Comparison of ENCODE assay signal across 8 mouse cellular contexts in the genomic region with DNA sequence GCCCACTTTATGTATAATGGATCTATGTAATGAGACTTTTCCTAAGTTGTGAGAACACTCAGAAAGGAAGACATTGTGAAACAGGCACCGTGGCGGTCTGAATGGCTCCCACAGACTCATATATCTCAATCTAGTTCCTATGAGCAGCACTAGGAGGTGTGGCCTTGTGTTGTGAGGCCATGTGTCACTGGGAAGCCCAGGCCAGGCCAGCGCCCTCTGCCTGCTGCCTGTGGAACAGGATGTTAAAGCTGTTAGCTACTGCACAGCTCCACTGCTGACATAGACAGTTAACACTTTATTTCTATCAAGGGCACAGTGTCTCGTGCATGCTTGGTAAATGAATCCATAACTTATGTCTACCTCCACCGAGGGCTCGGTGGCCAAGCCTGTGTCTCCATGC. TPM values are rescaled to one million over a fixed set of nuclear protein-coding genes. Genes with fewer than 3 reads are reported as not detected.
DNase-seq lines count a peak whose midpoint lies in the region; ATAC-seq and TF ChIP-seq lines count a peak whose summit lies in the region.

No protein-coding gene starts in this region.

- DNase-seq in adrenal gland, adult (ENCODE audit: inconsistent age in 2 of 2, low spot score in 1 of 2), result peak; percentile 33 to 74
- no peak for DNase-seq in adrenal gland, adult 18-20 months (ENCODE audit: low spot score in 2 of 2)
- DNase-seq in midbrain, embryonic 11.5 days (ENCODE audit: low spot score, missing footprints), result no peak
- DNase-seq in liver, embryonic 14.5 days (ENCODE audit: low read depth in 3 of 3, low spot score in 3 of 3), result peak in 1 of 3 experiments; percentile 37
- DNase-seq in spleen, postnatal 36 days (ENCODE audit: low spot score in 2 of 2), result peak; percentile 33 to 40
- no peak for DNase-seq in frontal cortex, postnatal 25 days (ENCODE audit: low spot score in 2 of 2)

- no peak overlapping the region for H3K4me2 ChIP-seq in midbrain, embryonic 13.5 days (replicated peaks)
- no peak overlapping the region for H3K4me2 ChIP-seq in midbrain, embryonic 11.5 days
- H3K4me2 ChIP-seq in liver, embryonic 14.5 days (ENCODE audit: low read depth), result no peak overlapping the region

- peaks cover 59% of the 10 kb centered on the region for H3K36me3 ChIP-seq in midbrain, embryonic 13.5 days
- peaks cover 14% of the 10 kb centered on the region for H3K36me3 ChIP-seq in midbrain, embryonic 11.5 days (ENCODE audit: control insufficient read depth, insufficient read depth, low read length)
- peaks cover 67% of the 10 kb centered on the region for H3K36me3 ChIP-seq in liver, embryonic 14.5 days (replicated peaks; ENCODE audit: control insufficient read depth, insufficient read depth, low read depth)

- WGBS in midbrain, embryonic 13.5 days, result 80% methylated on average over 6 of the region's 6 CpGs
- 75% methylated on average over 6 of the region's 6 CpGs for WGBS in midbrain, embryonic 11.5 days
- 65% methylated on average over 6 of the region's 6 CpGs for WGBS in liver, embryonic 14.5 days (ENCODE audit: insufficient replicate concordance)

- H3K27ac ChIP-seq in midbrain, embryonic 13.5 days, result no peak overlapping the region
- H3K27ac ChIP-seq in midbrain, embryonic 11.5 days (ENCODE audit: low read depth, low read length), result no peak overlapping the region
- H3K27ac ChIP-seq in liver, embryonic 14.5 days, result no peak overlapping the region

- no peak overlapping the region for H3K9ac ChIP-seq in midbrain, embryonic 13.5 days (replicated peaks)
- H3K9ac ChIP-seq in midbrain, embryonic 11.5 days (ENCODE audit: low read length), result no peak overlapping the region
- no peak overlapping the region for H3K9ac ChIP-seq in liver, embryonic 14.5 days (replicated peaks)

- H3K4me3 ChIP-seq in midbrain, embryonic 13.5 days (replicated peaks), result no peak overlapping the region
- H3K4me3 ChIP-seq in midbrain, embryonic 11.5 days (ENCODE audit: low read depth, low read length), result no peak overlapping the region
- no peak overlapping the region for H3K4me3 ChIP-seq in liver, embryonic 14.5 days (ENCODE audit: insufficient read depth in 1 of 2, low read depth in 2 of 2, low read length in 2 of 2)

- 0 out of 2 replicates have a peak, but pooled peaks have one; percentile 45 for ATAC-seq in midbrain, embryonic 13.5 days
- no peak for ATAC-seq in midbrain, embryonic 11.5 days (ENCODE audit: low FRiP score)
- ATAC-seq in erythroid progenitor cell, adult 5-6 weeks (replicated peaks; ENCODE audit: low FRiP score, poor library complexity, severe bottlenecking), result peak; percentile 68; the same call in 1 of the 2 replicates
- peak; percentile 64; the same call in 1 of the 2 replicates for ATAC-seq in liver, embryonic 14.5 days (ENCODE audit: insufficient read depth)

- TF ChIP-seq CTCF in liver, embryonic 14.5 days (IDR thresholded peaks at IDR 0.05; ENCODE audit: low read depth), result peak; percentile 93

- H3K4me1 ChIP-seq in midbrain, embryonic 13.5 days (replicated peaks), result no peaks in the 10 kb centered on the region
- no peaks in the 10 kb centered on the region for H3K4me1 ChIP-seq in midbrain, embryonic 11.5 days (ENCODE audit: control insufficient read depth, insufficient read depth, low read length)
- H3K4me1 ChIP-seq in liver, embryonic 14.5 days (replicated peaks; ENCODE audit: control insufficient read depth in 2 of 2, insufficient read depth in 2 of 2, low read length in 1 of 2), result peaks cover 0 to 7% of the 10 kb centered on the region in 2 experiments; a peak in 1 of 4 replicates

- no peaks in the 10 kb centered on the region for H3K9me3 ChIP-seq in midbrain, embryonic 13.5 days
- H3K9me3 ChIP-seq in midbrain, embryonic 11.5 days (ENCODE audit: control insufficient read depth, low read length), result no peaks in the 10 kb centered on the region
- H3K9me3 ChIP-seq in liver, embryonic 14.5 days (ENCODE audit: control insufficient read depth, low read length), result no peaks in the 10 kb centered on the region

- no peaks in the 10 kb centered on the region for H3K27me3 ChIP-seq in midbrain, embryonic 13.5 days
- no peaks in the 10 kb centered on the region for H3K27me3 ChIP-seq in midbrain, embryonic 11.5 days (ENCODE audit: control insufficient read depth, insufficient read depth, low read length)
- no peaks in the 10 kb centered on the region for H3K27me3 ChIP-seq in liver, embryonic 14.5 days (ENCODE audit: control insufficient read depth, insufficient read depth, low read length)

- no peak for TF ChIP-seq EP300 in liver, embryonic 14.5 days (IDR thresholded peaks at IDR 0.05; ENCODE audit: low read depth)

RNA-seq across cellular contexts. Expression of a gene that starts 14.7 kb away (rescaled TPM):
- 100 to 1,000 TPM; 211 to 254 TPM for total RNA-seq in adrenal gland, adult 18-20 months (2021)
- 280 and 281 TPM in 2 replicates for polyA plus RNA-seq in midbrain, embryonic 13.5 days (2015; fragmentation: Nextera tagmentation; extraction: Ambion mirVana)
- 337 and 338 TPM in 2 replicates for polyA plus RNA-seq in midbrain, embryonic 11.5 days (2014; fragmentation: Nextera tagmentation; extraction: Ambion mirVana)
- total RNA-seq in erythroid progenitor cell, adult 5-6 weeks (2015; ENCODE audit: low replicate concordance), result 135 and 172 TPM in 2 replicates
- total RNA-seq in erythroid progenitor cell, adult 5-6 weeks (2017; ENCODE audit: low replicate concordance), result 87.1 and 93.3 TPM in 2 replicates
- polyA plus RNA-seq in liver, embryonic 14.5 days (2012; rRNA removed), result 78.1 and 137 TPM in 2 replicates
- polyA plus RNA-seq in liver, embryonic 14.5 days (2014; fragmentation: Nextera tagmentation; extraction: Ambion mirVana), result 170 and 181 TPM in 2 replicates

RNA-seq across cellular contexts. Expression of a gene that starts 33.1 kb away (rescaled TPM):
- not detected for total RNA-seq in adrenal gland, adult 18-20 months (2021)
- polyA plus RNA-seq in midbrain, embryonic 13.5 days (2015; fragmentation: Nextera tagmentation; extraction: Ambion mirVana), result not detected in 2 replicates
- 0.15 TPM in 1 of 2 replicates, not detected in the other for polyA plus RNA-seq in midbrain, embryonic 11.5 days (2014; fragmentation: Nextera tagmentation; extraction: Ambion mirVana)
- total RNA-seq in erythroid progenitor cell, adult 5-6 weeks (2015; ENCODE audit: low replicate concordance), result not detected in 2 replicates
- not detected in 2 replicates for total RNA-seq in erythroid progenitor cell, adult 5-6 weeks (2017; ENCODE audit: low replicate concordance)
- not detected in 2 replicates for polyA plus RNA-seq in liver, embryonic 14.5 days (2012; rRNA removed)
- not detected in 2 replicates for polyA plus RNA-seq in liver, embryonic 14.5 days (2014; fragmentation: Nextera tagmentation; extraction: Ambion mirVana)

Comparison
In these comparisons a context has a peak if more than half of its experiments do, and no peak if none do; other contexts are left out.
1. DNase-seq: peak in adrenal gland, adult (2 of 2) and spleen, postnatal 36 days (2 of 2); none in adrenal gland, adult 18-20 months (0 of 2), midbrain, embryonic 11.5 days (single experiment) and frontal cortex, postnatal 25 days (0 of 2).